In the genomic region with DNA sequence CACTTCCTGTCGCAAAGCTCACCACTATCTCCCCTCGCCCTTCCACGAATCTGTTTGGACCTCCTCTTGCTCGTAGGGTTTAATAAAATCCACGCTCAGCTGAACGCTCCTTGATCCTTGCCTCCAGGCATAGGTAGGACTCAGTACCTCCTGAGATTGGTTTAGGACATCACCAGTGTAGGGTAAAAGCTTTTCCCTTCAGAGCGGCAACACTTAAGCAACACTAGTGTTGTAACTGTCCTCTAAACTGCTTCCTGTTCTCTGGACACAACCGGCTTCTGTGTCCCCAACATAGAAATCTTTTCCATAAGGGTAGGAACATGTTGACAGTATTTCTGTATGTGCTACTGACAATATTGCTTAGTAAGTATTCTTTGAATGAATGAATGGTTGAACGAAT, we compare ENCODE assay signal across 8 mouse cellular contexts. TPM values are rescaled to one million over a fixed set of nuclear protein-coding genes. Genes with fewer than 3 reads are reported as not detected.
DNase-seq lines count a peak whose midpoint lies in the region; ATAC-seq lines count a peak whose summit lies in the region.

No protein-coding gene starts in this region.

- DNase-seq in heart, postnatal 4 days = no peak
- peak; percentile 7 for DNase-seq in brain, adult 2 months (ENCODE audit: low read depth, low spot score)
- no peak for DNase-seq in midbrain, embryonic 10.5 days (ENCODE audit: low spot score)
- no peak for DNase-seq in urinary bladder, adult 18-20 months (ENCODE audit: low spot score in 2 of 2)
- DNase-seq in right cerebral cortex, postnatal 10 days (ENCODE audit: low spot score in 2 of 2) = no peak

- H3K27ac ChIP-seq in heart, embryonic 14.5 days (replicated peaks in 1 of 2; ENCODE audit: control insufficient read depth in 1 of 2, insufficient read depth in 1 of 2, low read depth in 2 of 2, low read length in 2 of 2) = no peak overlapping the region
- H3K27ac ChIP-seq in hindbrain, embryonic 13.5 days = peak overlapping the region; percentile 87
- H3K27ac ChIP-seq in midbrain, embryonic 10.5 days (replicated peaks) = peak overlapping the region; percentile 86

- no peaks in the 10 kb centered on the region for H3K27me3 ChIP-seq in heart, embryonic 14.5 days (ENCODE audit: control insufficient read depth, insufficient read depth, low read length)
- no peaks in the 10 kb centered on the region for H3K27me3 ChIP-seq in hindbrain, embryonic 13.5 days
- peaks cover 5% of the 10 kb centered on the region; the same call in 1 of the 2 replicates for H3K27me3 ChIP-seq in midbrain, embryonic 10.5 days (ENCODE audit: low read depth, poor library complexity, severe bottlenecking)

- H3K4me2 ChIP-seq in heart, embryonic 14.5 days (ENCODE audit: low read length) = peak overlapping the region; percentile 86
- H3K4me2 ChIP-seq in hindbrain, embryonic 13.5 days = peak overlapping the region; percentile 85

- no peak for ATAC-seq in heart, embryonic 14.5 days (ENCODE audit: insufficient number of reproducible peaks, insufficient read depth, low FRiP score, low read depth)
- ATAC-seq in hindbrain, embryonic 13.5 days (ENCODE audit: low FRiP score) = no peak
- no peak; the same call in 1 of the 2 replicates for ATAC-seq in monocyte, adult 5-6 weeks (replicated peaks; ENCODE audit: insufficient number of reproducible peaks, low FRiP score, low TSS enrichment, poor library complexity, severe bottlenecking)

- H3K9ac ChIP-seq in heart, embryonic 14.5 days (ENCODE audit: low read length) = peak overlapping the region; percentile 91
- H3K9ac ChIP-seq in hindbrain, embryonic 13.5 days = peak overlapping the region; percentile 88

- no peaks in the 10 kb centered on the region for H3K9me3 ChIP-seq in heart, embryonic 14.5 days (ENCODE audit: control insufficient read depth, low read length)
- no peaks in the 10 kb centered on the region for H3K9me3 ChIP-seq in hindbrain, embryonic 13.5 days
- H3K9me3 ChIP-seq in midbrain, embryonic 10.5 days (replicated peaks) = no peaks in the 10 kb centered on the region

- peak overlapping the region; percentile 59 to 88 for H3K4me3 ChIP-seq in heart, embryonic 14.5 days (ENCODE audit: control insufficient read depth in 1 of 2, insufficient read depth in 1 of 2, low read depth in 1 of 2, low read length in 2 of 2)
- peak overlapping the region; percentile 81 for H3K4me3 ChIP-seq in hindbrain, embryonic 13.5 days
- H3K4me3 ChIP-seq in midbrain, embryonic 10.5 days = peak overlapping the region; percentile 77

- H3K4me1 ChIP-seq in heart, embryonic 14.5 days (ENCODE audit: control insufficient read depth in 2 of 2, insufficient read depth in 2 of 2, low read length in 2 of 2) = peaks cover 2 to 9% of the 10 kb centered on the region in 2 experiments; a peak in 1 of 4 replicates
- H3K4me1 ChIP-seq in hindbrain, embryonic 13.5 days (replicated peaks) = peaks cover 18% of the 10 kb centered on the region
- H3K4me1 ChIP-seq in midbrain, embryonic 10.5 days = peaks cover 27% of the 10 kb centered on the region

- 23% methylated on average over 9 of the region's 9 CpGs for WGBS in heart, embryonic 14.5 days
- 32% methylated on average over 9 of the region's 9 CpGs for WGBS in hindbrain, embryonic 13.5 days
- WGBS in midbrain, embryonic 10.5 days = 34% methylated on average over 9 of the region's 9 CpGs

- H3K36me3 ChIP-seq in heart, embryonic 14.5 days (ENCODE audit: control insufficient read depth, insufficient read depth, low read length) = peaks cover 10% of the 10 kb centered on the region; the same call in 1 of the 2 replicates
- H3K36me3 ChIP-seq in hindbrain, embryonic 13.5 days = peaks cover 7% of the 10 kb centered on the region; the same call in 1 of the 2 replicates
- peaks cover 19% of the 10 kb centered on the region for H3K36me3 ChIP-seq in midbrain, embryonic 10.5 days

RNA-seq across cellular contexts. Expression of gene Stx18, which starts 1.3 kb away (rescaled TPM):
- polyA plus RNA-seq in heart, embryonic 14.5 days (2014; fragmentation: Nextera tagmentation; extraction: Ambion mirVana) = 27.3 and 30.2 TPM in 2 replicates
- 10 to 100 TPM; 20.1 to 22.1 TPM for total RNA-seq in heart, postnatal 4 days (2021)
- 35.7 and 37.1 TPM in 2 replicates for polyA plus RNA-seq in hindbrain, embryonic 13.5 days (2015; fragmentation: Nextera tagmentation; extraction: Ambion mirVana)
- polyA plus RNA-seq in midbrain, embryonic 10.5 days (2016; fragmentation: Nextera tagmentation; extraction: Ambion mirVana) = 48.6 and 55.8 TPM in 2 replicates
- 50.6 to 57.1 TPM (median 50.7 TPM) in 3 replicates for total RNA-seq in monocyte, adult 5-6 weeks (2017)

Comparison
In these comparisons a context has a peak if more than half of its experiments do, and no peak if none do; other contexts are left out.
1. H3K27ac ChIP-seq: peak in hindbrain, embryonic 13.5 days (single experiment) and midbrain, embryonic 10.5 days (single experiment); none in heart, embryonic 14.5 days (0 of 2).
2. Peak in every context shown above with its lines, with median percentiles within 50 percentile points of each other: H3K4me3 ChIP-seq.